Mouse (Mus musculus): ENCODE measurements at regions not wholly inside any gene's neighbourhood (a gene's known extent, or its start where the extent isn't known, plus 50 kb on each side); places are given as distances from the start of the nearest gene placed in this dataset.
"Not testable (repeated sequence)": the region's sequence is repeated elsewhere in the genome, so short reads cannot be mapped to it uniquely, and the experiment has no call there.

- not testable (repeated sequence) for DNase-seq
Observed at GRCm38 (mm10) chr12:3188734-3189275, 121.0 kb downstream of the Rab10 start.

GRCm38 (mm10) chr12:3188137-3188536, 121.6 kb downstream of the Rab10 start:
- DNase-seq, result no peak

- no peak for DNase-seq
Observed at GRCm38 (mm10) chr12:3173325-3173724, 136.4 kb downstream of the Rab10 start.

GRCm38 (mm10) chr12:3169705-3170287, 140.0 kb downstream of the Rab10 start:
- peak in 1 of 2 experiments; percentile 6 for DNase-seq

- DNase-seq, result not testable (repeated sequence)
Observed at GRCm38 (mm10) chr12:3161666-3162065, 148.1 kb downstream of the Rab10 start.

GRCm38 (mm10) chr12:3158771-3159170, 151.0 kb downstream of the Rab10 start:
- DNase-seq, result not testable (repeated sequence)

- not testable (repeated sequence) for DNase-seq
Observed at GRCm38 (mm10) chr12:3153705-3154104, 156.1 kb downstream of the Rab10 start.

GRCm38 (mm10) chr12:3132553-3132952, 177.2 kb downstream of the Rab10 start:
- DNase-seq, result not testable (repeated sequence)

GRCm38 (mm10) chr12:3131149-3131751, 178.5 kb downstream of the Rab10 start:
- DNase-seq, result not testable (repeated sequence)

- DNase-seq, result not testable (repeated sequence)
Observed at GRCm38 (mm10) chr12:3127336-3127735, 182.4 kb downstream of the Rab10 start.

- no peak for DNase-seq
Observed at GRCm38 (mm10) chr12:3124036-3124435, 185.7 kb downstream of the Rab10 start.

GRCm38 (mm10) chr12:3110589-3110988, 199.2 kb downstream of the Rab10 start:
- not testable (repeated sequence) for DNase-seq

GRCm38 (mm10) chr12:3109671-3110070, 200.1 kb downstream of the Rab10 start:
- peak; percentile 72 to 79 for DNase-seq

GRCm38 (mm10) chr12:3101963-3102362, 207.8 kb downstream of the Rab10 start:
- not testable (repeated sequence) for DNase-seq

GRCm38 (mm10) chr12:3098175-3098574, 211.6 kb downstream of the Rab10 start:
- peak; percentile 50 to 61 for DNase-seq

GRCm38 (mm10) chr12:3094509-3094908, 215.3 kb downstream of the Rab10 start:
- no peak for DNase-seq

GRCm38 (mm10) chr12:3092974-3093373, 216.8 kb downstream of the Rab10 start:
- DNase-seq, result not testable (repeated sequence)

- DNase-seq, result not testable (repeated sequence)
Observed at GRCm38 (mm10) chr12:3049546-3049945, 260.2 kb downstream of the Rab10 start.

- DNase-seq, result not testable (repeated sequence)
Observed at GRCm38 (mm10) chr12:3018446-3018845, 291.3 kb downstream of the Rab10 start.

GRCm38 (mm10) chr12:3016777-3017176, 293.0 kb downstream of the Rab10 start:
- not testable (repeated sequence) for DNase-seq

Measured in kidney, postnatal 4 days (tissue).